Mouse (Mus musculus): ENCODE results near the gene Abca1.

Gene Abca1

DNA sequence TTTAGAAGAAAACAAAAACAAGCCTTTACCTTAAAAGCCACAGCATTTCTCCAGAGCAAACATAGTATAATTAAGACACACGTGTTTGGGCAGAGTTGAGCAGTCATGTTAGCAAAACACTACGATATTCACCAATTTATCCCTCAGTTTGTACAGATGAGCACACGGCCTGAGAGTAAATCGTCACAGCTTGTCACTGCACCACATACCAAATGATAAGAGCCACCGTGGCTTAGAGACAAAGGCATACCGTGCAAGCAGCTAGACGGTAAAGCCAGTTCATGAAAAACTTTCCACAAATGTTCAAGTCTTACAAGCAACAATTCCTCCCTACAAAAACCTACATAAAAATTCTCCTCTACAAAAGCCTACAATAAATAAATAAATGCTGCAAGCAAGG is 57.2 kb downstream of the Abca1 start:
- Histone ChIP-seq H3K27me3 (ENCODE audit: insufficient read depth, low read length) (no peaks in the 10 kb centered on the region), H3K36me3 (ENCODE audit: insufficient read depth, low read length) (peaks cover 12% of the 10 kb centered on the region; the same call in 1 of the 2 replicates), H3K4me1 (replicated peaks; ENCODE audit: low read depth, low read length) (no peaks in the 10 kb centered on the region), H3K9me3 (ENCODE audit: low read length) (peaks cover 7% of the 10 kb centered on the region; the same call in 1 of the 2 replicates), H3K4me3 (replicated peaks; ENCODE audit: low read length) (no peak overlapping the region)
- TF ChIP-seq NANOG (IDR thresholded peaks at IDR 0.05; ENCODE audit: borderline replicate concordance, low read length) = no peak
- TF ChIP-seq POU5F1 (IDR thresholded peaks at IDR 0.05; ENCODE audit: borderline replicate concordance, low read length) = no peak

DNA sequence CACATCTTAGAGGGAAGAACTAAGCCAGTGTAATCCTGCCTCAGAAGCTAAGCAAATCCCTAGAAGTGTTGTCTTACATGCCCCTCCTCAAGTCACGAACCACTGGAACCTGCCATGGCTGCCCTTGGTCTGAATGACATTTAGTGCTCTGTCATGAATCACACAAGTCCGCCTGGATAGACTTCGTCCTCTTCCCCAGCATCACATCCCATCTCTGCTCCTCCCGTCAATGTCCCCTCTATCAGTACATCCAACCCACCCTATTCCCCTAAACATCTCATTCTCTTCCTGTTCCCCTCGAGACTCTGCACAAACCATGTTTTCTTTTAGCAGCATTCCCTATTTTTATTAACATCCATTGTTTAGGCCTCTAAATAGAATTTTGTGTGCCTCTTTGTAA is 58.4 kb downstream of the Abca1 start:
- Histone ChIP-seq H3K36me3 (ENCODE audit: insufficient read depth, low read length) (0 out of 2 replicates have a peak, but pooled peaks cover 4% of the 10 kb centered on the region), H3K4me3 (replicated peaks; ENCODE audit: low read length) (no peak overlapping the region), H3K27me3 (ENCODE audit: insufficient read depth, low read length) (no peaks in the 10 kb centered on the region), H3K4me1 (replicated peaks; ENCODE audit: low read depth, low read length) (no peaks in the 10 kb centered on the region), H3K9me3 (ENCODE audit: low read length) (peaks cover 7% of the 10 kb centered on the region; the same call in 1 of the 2 replicates)
- no peak for TF ChIP-seq CTCF (conservative IDR thresholded peaks at IDR 0.05; ENCODE audit: low read length)
- no peak for TF ChIP-seq NANOG (IDR thresholded peaks at IDR 0.05; ENCODE audit: borderline replicate concordance, low read length)
- no peak for TF ChIP-seq POU5F1 (IDR thresholded peaks at IDR 0.05; ENCODE audit: borderline replicate concordance, low read length)

DNA sequence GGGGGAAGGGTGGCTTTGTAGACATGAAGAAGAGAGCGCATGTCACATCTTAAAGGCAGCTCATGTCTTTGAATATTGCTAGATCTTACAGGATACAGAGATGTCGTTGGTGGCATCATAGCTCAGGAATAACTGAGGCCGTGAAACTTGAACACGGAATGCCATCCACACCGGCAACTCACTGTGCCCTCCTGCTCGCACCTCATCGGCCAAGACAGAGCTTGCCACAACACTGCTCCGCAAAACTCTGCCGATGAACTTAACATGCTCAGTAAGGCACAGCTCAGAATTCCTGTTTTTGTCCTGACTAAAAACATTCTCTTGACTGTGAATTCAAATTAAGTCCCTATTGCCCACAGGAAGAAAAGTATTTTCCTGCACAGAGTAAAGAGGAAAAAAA is 59.2 kb downstream of the Abca1 start:
- Histone ChIP-seq H3K36me3 (ENCODE audit: insufficient read depth, low read length) (0 out of 2 replicates have a peak, but pooled peaks cover 4% of the 10 kb centered on the region), H3K4me3 (replicated peaks; ENCODE audit: low read length) (no peak overlapping the region), H3K27me3 (ENCODE audit: insufficient read depth, low read length) (no peaks in the 10 kb centered on the region), H3K4me1 (replicated peaks; ENCODE audit: low read depth, low read length) (no peaks in the 10 kb centered on the region), H3K9me3 (ENCODE audit: low read length) (peaks cover 7% of the 10 kb centered on the region; the same call in 1 of the 2 replicates)
- TF ChIP-seq POU5F1 (IDR thresholded peaks at IDR 0.05; ENCODE audit: borderline replicate concordance, low read length) = no peak
- TF ChIP-seq NANOG (IDR thresholded peaks at IDR 0.05; ENCODE audit: borderline replicate concordance, low read length) = no peak
- TF ChIP-seq CTCF (conservative IDR thresholded peaks at IDR 0.05; ENCODE audit: low read length) = no peak

DNA sequence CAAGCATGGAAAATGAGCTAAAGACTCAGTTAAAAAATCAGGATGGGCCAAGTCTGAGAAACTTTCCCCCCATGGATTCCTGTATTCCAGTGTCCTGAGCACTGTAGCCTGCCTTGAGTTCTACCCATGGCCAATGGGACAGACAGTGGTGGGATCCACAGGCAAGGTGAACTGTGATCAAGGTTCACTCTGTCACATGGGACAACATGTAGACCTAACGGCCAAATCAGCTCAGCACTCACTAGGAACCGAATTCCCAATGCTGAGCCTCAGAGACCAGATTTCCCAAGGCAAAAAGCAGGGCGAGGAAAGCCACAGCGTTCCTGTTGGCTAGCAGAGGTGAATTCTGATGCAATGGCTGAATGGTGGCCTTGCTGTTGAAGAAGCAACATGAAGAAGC is 64.8 kb downstream of the Abca1 start:
- no peaks in the 10 kb centered on the region for H3K27me3 ChIP-seq (ENCODE audit: insufficient read depth, low read length)
- H3K4me1 ChIP-seq (replicated peaks; ENCODE audit: low read depth, low read length) = no peaks in the 10 kb centered on the region
- no peak overlapping the region for H3K4me3 ChIP-seq (replicated peaks; ENCODE audit: low read length)
- peaks cover 28% of the 10 kb centered on the region for H3K36me3 ChIP-seq (ENCODE audit: insufficient read depth, low read length)
- no peaks in the 10 kb centered on the region for H3K9me3 ChIP-seq (ENCODE audit: low read length)
- TF ChIP-seq CTCF (conservative IDR thresholded peaks at IDR 0.05; ENCODE audit: low read length) = no peak
- TF ChIP-seq POU5F1 (IDR thresholded peaks at IDR 0.05; ENCODE audit: borderline replicate concordance, low read length) = no peak
- TF ChIP-seq NANOG (IDR thresholded peaks at IDR 0.05; ENCODE audit: borderline replicate concordance, low read length) = no peak

DNA sequence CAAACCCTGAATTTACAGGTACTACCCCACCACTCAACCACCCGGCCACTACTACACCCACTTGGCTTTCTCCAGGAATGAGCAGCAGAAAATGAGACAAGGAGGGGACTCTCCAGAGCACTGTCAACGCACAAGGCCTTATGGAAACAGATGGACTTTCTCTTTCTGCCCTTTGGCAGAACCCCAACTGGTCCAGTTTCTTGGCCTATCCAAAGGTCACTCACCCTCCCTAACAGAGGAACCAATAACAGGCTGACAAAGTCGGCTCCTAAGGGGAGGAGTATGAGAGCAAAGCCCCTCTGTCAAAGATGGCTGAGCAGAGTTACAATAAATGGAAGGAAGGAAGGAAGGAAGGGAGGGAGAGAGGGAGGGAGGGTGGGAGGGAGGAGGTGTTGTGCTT is 65.4 kb downstream of the Abca1 start:
- Histone ChIP-seq H3K9me3 (ENCODE audit: low read length) (no peaks in the 10 kb centered on the region), H3K36me3 (ENCODE audit: insufficient read depth, low read length) (peaks cover 32% of the 10 kb centered on the region), H3K27me3 (ENCODE audit: insufficient read depth, low read length) (no peaks in the 10 kb centered on the region), H3K4me1 (replicated peaks; ENCODE audit: low read depth, low read length) (no peaks in the 10 kb centered on the region), H3K4me3 (replicated peaks; ENCODE audit: low read length) (no peak overlapping the region)
- TF ChIP-seq POU5F1 (IDR thresholded peaks at IDR 0.05; ENCODE audit: borderline replicate concordance, low read length) = no peak

DNA sequence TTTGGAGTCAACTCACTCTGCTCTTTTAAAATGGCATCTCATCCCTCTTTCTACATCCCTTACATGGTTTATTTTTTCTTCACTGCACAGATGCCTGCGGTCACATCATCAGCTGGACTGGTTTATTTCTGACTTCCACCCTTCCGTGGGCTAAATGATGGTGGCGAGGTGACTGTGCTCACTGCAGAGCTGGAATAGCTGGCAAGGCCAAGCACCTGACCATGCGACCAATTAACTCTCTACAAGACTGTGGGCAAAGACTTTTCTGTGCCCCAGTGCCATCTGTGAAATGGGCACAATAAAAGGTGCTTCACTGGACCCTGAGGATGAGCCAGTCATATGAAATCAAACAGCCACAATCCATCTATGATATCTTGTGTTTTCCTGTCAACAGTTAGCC is 66.1 kb downstream of the Abca1 start:
- no peak for TF ChIP-seq POU5F1 (IDR thresholded peaks at IDR 0.05; ENCODE audit: borderline replicate concordance, low read length)
- TF ChIP-seq CTCF (conservative IDR thresholded peaks at IDR 0.05; ENCODE audit: low read length) = no peak
- TF ChIP-seq NANOG (IDR thresholded peaks at IDR 0.05; ENCODE audit: borderline replicate concordance, low read length) = no peak
- Histone ChIP-seq H3K4me3 (replicated peaks; ENCODE audit: low read length) (no peak overlapping the region), H3K4me1 (replicated peaks; ENCODE audit: low read depth, low read length) (no peaks in the 10 kb centered on the region), H3K36me3 (ENCODE audit: insufficient read depth, low read length) (peaks cover 39% of the 10 kb centered on the region), H3K9me3 (ENCODE audit: low read length) (no peaks in the 10 kb centered on the region), H3K27me3 (ENCODE audit: insufficient read depth, low read length) (no peaks in the 10 kb centered on the region)

DNA sequence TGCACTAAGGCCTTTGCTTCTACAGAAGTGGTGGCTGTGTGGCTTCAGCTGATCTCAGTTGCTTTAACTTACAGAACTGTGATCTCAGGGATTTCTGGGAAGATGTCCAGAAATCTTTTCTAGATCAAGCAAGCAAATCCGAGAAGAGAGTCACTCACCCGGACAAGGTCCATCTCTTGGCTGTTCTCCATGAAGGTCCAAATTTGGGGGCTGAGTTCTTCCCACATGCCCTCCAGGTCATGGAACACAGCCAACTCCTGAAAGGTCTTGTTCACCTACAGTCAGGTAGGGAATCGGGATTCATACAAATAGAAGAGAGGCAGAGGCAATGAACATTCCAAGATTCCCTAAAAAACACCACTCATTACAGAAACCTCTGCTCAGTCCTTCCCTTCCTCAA is 70.1 kb downstream of the Abca1 start:
- Histone ChIP-seq H3K4me3 (replicated peaks; ENCODE audit: low read length) (no peak overlapping the region), H3K9me3 (ENCODE audit: low read length) (no peaks in the 10 kb centered on the region), H3K4me1 (replicated peaks; ENCODE audit: low read depth, low read length) (no peaks in the 10 kb centered on the region), H3K36me3 (ENCODE audit: insufficient read depth, low read length) (peaks cover 47% of the 10 kb centered on the region), H3K27me3 (ENCODE audit: insufficient read depth, low read length) (no peaks in the 10 kb centered on the region)
- TF ChIP-seq POU5F1 (IDR thresholded peaks at IDR 0.05; ENCODE audit: borderline replicate concordance, low read length) (no peak), CTCF (conservative IDR thresholded peaks at IDR 0.05; ENCODE audit: low read length) (no peak), NANOG (IDR thresholded peaks at IDR 0.05; ENCODE audit: borderline replicate concordance, low read length) (no peak)

DNA sequence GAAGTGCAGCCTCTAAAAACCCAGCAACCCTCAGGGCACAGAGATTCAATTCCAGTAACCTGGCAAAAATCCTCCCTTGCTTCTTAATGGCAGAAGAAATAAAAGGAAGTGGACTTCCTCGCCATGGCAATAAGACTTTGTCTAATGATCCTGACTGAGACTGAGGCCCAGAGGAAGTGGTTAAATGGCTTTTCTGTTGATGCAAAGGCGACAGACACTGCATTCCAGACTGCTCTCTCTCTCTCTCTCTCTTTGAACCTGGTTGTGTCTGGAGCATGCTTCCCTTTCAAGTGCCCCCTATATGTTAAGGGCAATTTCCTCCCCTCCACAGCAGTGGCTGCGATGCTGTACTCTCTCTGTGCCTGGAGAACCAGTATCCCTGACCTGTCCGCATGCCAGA is 70.7 kb downstream of the Abca1 start:
- Histone ChIP-seq H3K9me3 (ENCODE audit: low read length) (no peaks in the 10 kb centered on the region), H3K4me1 (replicated peaks; ENCODE audit: low read depth, low read length) (no peaks in the 10 kb centered on the region), H3K36me3 (ENCODE audit: insufficient read depth, low read length) (peaks cover 53% of the 10 kb centered on the region), H3K4me3 (replicated peaks; ENCODE audit: low read length) (no peak overlapping the region), H3K27me3 (ENCODE audit: insufficient read depth, low read length) (no peaks in the 10 kb centered on the region)
- no peak for TF ChIP-seq NANOG (IDR thresholded peaks at IDR 0.05; ENCODE audit: borderline replicate concordance, low read length)
- TF ChIP-seq CTCF (conservative IDR thresholded peaks at IDR 0.05; ENCODE audit: low read length) = no peak
- no peak for TF ChIP-seq POU5F1 (IDR thresholded peaks at IDR 0.05; ENCODE audit: borderline replicate concordance, low read length)

DNA sequence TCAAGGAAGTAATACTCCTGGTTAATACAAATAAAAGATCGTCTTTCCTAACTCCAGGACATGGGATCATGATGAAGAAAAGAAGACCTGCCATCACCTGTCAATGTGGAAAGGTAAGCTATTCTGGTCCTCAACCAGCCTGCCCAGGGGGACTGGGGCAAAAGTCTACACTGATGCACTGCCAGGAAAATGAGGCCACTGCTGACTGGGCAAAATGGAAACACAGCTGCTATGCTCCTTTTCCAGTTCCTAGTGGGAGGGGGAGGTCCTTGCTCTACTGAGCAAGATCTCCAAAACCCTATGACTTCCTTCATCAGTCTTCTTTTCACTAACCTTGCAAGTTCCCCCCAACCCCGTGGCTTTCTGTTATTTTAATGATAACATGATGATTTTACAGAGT is 73.1 kb downstream of the Abca1 start:
- TF ChIP-seq POU5F1 (IDR thresholded peaks at IDR 0.05; ENCODE audit: borderline replicate concordance, low read length) = no peak
- H3K4me3 ChIP-seq (replicated peaks; ENCODE audit: low read length) = no peak overlapping the region

More for the DNA sequence above, 73.1 kb downstream of the Abca1 start:
- no peaks in the 10 kb centered on the region for H3K4me1 ChIP-seq (replicated peaks; ENCODE audit: low read depth, low read length)
- no peaks in the 10 kb centered on the region for H3K9me3 ChIP-seq (ENCODE audit: low read length)
- H3K36me3 ChIP-seq (ENCODE audit: insufficient read depth, low read length) = peaks cover 62% of the 10 kb centered on the region
- H3K27me3 ChIP-seq (ENCODE audit: insufficient read depth, low read length) = no peaks in the 10 kb centered on the region

Data from E14TG2a.4 (cell line).